Mouse (Mus musculus) olfactory bulb, adult 2 months (tissue): ENCODE measurements around the gene Slit3.

Source experiments
- CTCF ChIP-seq: fragments of 200-500 bp; IDR thresholded peaks from 2 replicates; pipeline ENCODE4 v1.5.1; 2012; ENCODE audit warnings: low read depth, mild to moderate bottlenecking, low read length, moderate library complexity; ENCODE audit not compliant: insufficient read depth
- POLR2A ChIP-seq: fragments of 200-500 bp; IDR thresholded peaks from 2 replicates; pipeline ENCODE4 v1.6.1; 2012; ENCODE audit warnings: mild to moderate bottlenecking, low read depth, low read length, moderate library complexity; ENCODE audit not compliant: insufficient read depth

- no peak for TF ChIP-seq CTCF
- no peak for TF ChIP-seq POLR2A
Observed at GRCm38 (mm10) chr11:35140092-35140491, 19.1 kb downstream of the Slit3 start.
